Mouse (Mus musculus): Measurements from ENCODE around the gene Ppp1r21.

DNA sequence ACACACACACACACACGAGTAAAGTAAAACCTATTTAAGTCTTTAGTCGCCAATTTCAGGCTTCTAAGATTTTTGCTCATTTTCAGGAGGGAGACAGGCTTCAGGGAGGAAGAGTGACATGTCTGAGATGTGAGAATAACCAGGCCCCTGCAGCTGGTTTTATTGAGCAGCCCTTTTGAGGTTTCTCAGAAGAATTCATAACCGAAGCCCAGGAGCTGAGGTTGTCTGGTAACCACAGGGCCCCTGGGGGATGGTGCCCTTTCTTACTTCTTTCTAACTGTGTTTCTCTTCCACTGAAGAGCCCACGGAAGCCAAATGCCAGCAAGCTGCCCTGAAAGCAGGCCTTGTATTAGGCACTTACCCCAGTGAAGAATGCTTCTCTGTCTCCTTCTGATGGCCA, 91.0 kb downstream of the Ppp1r21 start:
- no peak for TF ChIP-seq CTCF (IDR thresholded peaks at IDR 0.05; ENCODE audit: low read depth, low read length)
- TF ChIP-seq GATA1 (IDR thresholded peaks at IDR 0.05; ENCODE audit: borderline replicate concordance, low read length), result no peak
- no peak for TF ChIP-seq GATA2 (IDR thresholded peaks at IDR 0.05; ENCODE audit: borderline replicate concordance, low read depth, low read length)
